Mouse (Mus musculus): ENCODE results near the gene Lpo.

- TF ChIP-seq POLR2A (IDR thresholded peaks at IDR 0.05; ENCODE audit: insufficient read depth, low read length) (no peak), EP300 (IDR thresholded peaks at IDR 0.05; ENCODE audit: insufficient read depth, low read depth, low read length) (no peak), CTCF (IDR thresholded peaks at IDR 0.05; ENCODE audit: low read depth, low read length) (no peak)
Observed at GRCm38 (mm10) chr11:87840676-87841075, 12.6 kb upstream of the Lpo start.
